Mouse (Mus musculus) small intestine, adult 2 months (tissue): Measurements from ENCODE around the gene Rasal1.
A peak's percentile ranks its signal among the peaks of the same experiment; 100 is the strongest.

Source experiments
- CTCF ChIP-seq: fragments of 200-500 bp; IDR thresholded peaks from 2 replicates; pipeline ENCODE4 v1.5.1; 2012; ENCODE audit warnings: low read depth, mild to moderate bottlenecking, control low read depth, inconsistent platforms, low read length, moderate library complexity, mixed read lengths; ENCODE audit not compliant: insufficient replicate concordance, insufficient read length; ENCODE audit errors: extremely low read depth
- POLR2A ChIP-seq: fragments of 200-500 bp; IDR thresholded peaks from 2 replicates; pipeline ENCODE4 v1.6.1; 2012; ENCODE audit warnings: low read depth, mild to moderate bottlenecking, control low read depth, inconsistent platforms, low read length, moderate library complexity

DNA sequence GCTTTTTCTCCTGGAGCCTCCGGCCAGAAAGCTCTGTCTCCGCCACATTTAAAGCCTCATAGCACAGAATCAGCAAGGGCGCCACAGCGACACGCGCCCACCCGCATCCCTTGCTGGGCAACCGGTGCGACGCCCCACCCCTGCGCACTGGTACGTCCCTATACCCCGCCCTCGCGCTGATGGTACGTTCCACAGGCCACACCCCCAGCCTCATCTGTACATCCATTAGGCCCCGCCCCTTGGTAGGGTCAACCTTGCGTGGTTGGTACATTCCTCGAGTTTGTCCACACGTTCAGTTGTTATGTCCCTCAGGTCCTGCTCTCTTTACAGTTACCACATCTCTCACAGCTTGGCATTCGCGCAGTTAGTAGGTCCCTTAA, 36.2 kb upstream of the Rasal1 start, which contains the start of the genes Rita1 and Ddx54:
- TF ChIP-seq CTCF: no peak
- TF ChIP-seq POLR2A: peak; percentile 12
